Mouse (Mus musculus) frontal cortex, adult 2 months (tissue): Measurements from ENCODE around the gene Yeats4. TPM values are rescaled to one million over a fixed set of nuclear protein-coding genes. Genes with fewer than 3 reads are reported as not detected.
"Not testable (repeated sequence)": the region's sequence is repeated elsewhere in the genome, so short reads cannot be mapped to it uniquely, and the experiment has no call there.

Experiments used
- DNase-seq, 2 experiments: peaks; one replicate each; pipeline ENCODE4 v3.0.0; 2022; ENCODE audit warnings: low spot score in 1 of 2; ENCODE audit errors: extremely low spot score in 1 of 2
- polyA plus RNA-seq: library from polyadenylated mRNA; depleted of rRNA; stranded (reverse); fragments of >200 nt; gene quantifications from 2 replicates; pipeline ENCODE4 v1.2.3, GENCODE M21; 2012; rRNA removed

Gene Yeats4
- polyA plus RNA-seq, result 55.9 and 57.8 TPM in 2 replicates

DNA sequence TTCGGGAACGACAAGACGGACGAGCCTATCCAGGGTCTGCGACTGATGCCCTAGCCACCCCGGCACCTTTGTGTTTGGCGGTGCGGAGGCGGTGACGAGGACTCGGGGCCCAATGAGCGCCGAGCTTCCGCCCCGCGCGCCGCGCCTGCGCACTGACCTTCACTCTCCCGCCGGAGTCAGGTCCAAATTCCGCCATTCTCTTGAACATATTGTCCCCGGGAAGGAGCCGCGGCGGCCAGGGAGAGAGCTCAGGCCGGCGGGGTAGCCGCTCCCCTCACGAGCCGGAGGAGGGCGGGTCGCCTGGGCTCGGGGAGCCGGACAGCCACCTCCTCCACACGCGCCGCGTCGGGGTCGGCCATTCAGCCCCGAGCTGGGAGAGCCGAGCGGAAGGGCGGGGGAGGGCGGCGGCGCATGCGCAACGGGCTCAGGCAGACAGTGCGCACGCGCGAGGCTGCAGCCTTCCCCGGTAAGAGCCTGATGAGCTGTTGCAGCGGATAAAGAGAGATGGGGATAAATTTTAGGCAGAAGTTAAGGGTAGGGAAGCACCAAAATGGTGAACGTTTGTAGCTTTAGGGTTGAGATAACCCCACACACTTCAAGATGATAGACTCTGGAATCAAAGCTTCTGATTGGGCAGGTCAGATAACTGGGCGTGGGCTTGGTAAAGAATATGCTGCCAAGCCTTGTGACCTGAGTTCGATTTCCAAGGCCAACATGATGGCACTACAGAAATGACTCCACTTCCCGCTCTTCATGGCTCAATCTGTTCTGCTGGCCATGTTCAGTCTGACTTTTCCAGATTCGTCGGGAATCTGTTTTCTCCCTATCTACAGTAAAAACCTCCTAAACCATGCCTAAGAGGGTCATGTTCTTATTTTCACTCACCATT lies at the start of gene Yeats4:
Yeats4 (minus strand) TSS at position 406 of the 889 bp plus-strand sequence.
- peak; percentile 88 to 94 for DNase-seq

DNA sequence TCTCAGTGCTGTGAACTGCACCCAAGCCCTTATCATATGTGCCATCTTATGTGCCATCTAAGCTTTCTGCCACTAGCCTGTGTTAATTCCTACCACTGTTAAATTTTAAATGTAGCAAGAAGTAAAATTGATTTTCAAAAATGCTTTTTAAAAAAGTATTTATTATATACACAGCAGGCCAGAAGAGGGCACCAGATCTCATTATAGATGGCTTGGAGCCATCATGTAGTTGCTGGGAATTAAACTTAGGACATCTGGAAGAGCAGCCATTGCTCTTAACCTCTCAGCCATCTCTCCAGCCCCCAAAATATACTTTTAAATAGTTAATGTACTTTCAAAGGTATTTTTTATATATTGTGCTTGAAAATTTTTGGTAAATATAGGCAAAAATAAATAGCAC lies 47.7 kb upstream of the Yeats4 start:
- DNase-seq, result no peak

DNA sequence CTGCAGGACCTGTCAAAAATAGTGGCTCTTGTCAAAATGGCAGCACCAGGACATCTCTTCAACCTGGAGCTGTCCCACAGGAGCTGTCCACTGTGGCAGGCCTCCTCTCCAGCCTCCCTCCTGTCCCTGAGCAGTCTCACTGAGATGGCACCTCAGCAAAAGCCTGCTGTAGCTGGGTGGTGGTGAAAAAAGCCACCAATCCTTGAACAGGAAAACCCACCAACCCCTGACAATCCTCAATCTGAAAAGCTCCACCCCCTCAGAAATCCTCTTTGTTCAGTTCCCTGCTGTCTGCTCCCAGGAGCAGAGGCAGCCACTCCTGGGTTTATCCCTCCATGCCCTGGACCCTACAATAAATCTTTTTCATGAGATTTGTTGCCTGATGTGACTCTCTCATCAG lies 35.6 kb upstream of the Yeats4 start:
- no peak for DNase-seq

DNA sequence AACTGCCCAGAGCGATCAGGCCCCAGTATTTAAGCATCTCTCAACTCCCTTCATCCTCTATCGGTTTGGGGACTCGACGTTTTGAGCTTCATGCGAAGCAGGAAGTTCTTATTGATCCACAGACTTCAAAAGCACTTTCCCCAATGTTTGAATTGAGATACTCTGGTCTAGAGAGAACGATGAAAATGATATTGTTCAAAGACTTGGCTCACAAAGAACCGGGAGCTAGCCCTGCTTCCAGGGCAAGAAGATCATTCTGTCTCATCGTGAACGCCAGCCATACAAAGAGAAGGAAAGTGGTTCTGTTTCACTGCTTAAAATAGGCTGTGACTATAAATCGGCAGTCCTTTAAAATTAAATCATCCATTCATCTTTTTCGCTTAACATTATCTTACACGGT lies 14.3 kb upstream of the Yeats4 start, which contains the start of gene 9530003J23Rik:
9530003J23Rik (minus strand) TSS at position 101 of the 400 bp plus-strand sequence.
- DNase-seq, result no peak

DNA sequence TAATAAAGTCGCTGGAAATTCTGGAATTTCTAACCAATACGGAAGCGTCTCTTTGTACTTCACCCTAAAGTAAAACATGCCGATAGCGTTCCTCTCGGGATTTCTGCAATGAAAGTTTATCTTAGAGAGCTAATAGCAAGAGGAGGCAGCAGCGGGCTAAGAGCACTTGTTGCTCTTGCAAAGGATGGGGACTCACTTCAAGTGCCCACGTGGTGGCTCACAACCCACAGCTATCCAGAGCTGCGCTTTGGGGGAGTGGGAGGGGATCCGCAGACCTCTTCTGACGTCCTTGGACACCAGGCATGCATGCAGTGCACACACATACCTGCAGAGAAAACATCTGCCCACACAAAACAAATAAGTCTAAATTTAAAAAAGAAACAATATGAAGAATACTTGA lies 11.6 kb upstream of the Yeats4 start:
- DNase-seq, result no peak

DNA sequence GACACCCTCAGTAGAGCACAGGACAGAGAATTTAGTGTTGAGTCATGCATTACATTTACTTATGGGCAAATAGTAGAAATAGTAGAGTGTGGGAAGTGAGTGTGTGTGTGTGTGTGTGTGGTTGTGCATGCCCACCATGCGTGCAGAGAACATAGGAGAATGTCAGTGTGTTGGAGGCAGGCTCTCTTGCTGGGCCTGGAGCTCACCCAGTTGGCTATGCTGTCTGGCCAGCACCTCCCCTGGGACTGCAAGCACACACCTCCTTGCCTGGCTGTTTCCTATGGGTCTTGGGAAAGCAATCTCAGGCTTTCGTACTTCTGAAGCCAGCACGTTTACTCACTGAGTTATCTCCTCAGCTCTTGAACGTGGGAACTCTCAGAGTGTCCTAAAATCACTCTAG lies 10.5 kb upstream of the Yeats4 start:
- no peak for DNase-seq

DNA sequence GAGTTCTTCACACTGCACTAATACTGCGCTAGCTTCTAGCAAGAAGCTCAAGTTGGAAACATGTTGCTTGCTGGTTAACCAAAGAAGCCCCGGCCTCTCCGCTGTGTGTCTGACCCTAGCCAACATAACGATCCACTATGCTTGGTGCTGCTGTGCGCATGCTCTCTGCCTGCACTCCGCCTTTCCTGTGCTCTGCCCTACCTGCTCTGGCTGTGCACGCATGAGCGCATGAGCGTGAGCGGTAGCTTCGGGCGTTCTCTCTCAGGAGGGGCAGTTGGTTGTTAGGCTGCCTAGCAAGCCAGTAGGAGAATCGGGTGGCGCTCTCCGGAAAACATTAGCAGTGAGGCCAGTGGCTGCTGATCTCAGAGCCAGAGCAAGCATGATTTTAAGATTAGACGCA lies 5.5 kb upstream of the Yeats4 start:
- no peak for DNase-seq

DNA sequence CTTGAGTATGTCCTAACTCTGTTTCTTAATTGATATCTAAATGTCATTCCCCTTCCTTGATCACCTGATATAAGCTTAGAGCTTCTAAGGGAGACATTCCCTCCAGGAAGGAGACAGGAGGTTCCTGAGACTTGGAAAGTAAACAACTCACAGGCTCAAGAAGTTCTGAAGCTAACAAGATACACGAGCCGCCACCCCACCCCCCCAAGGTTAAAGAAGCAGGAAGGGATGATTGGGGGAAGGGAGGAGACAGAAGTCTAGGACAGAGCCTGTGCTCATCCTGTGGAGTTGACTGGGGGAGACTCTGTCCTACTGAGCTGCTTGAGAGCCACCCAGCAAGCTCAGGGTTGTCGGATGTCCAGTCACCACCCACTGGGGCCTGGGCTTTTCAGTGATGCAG lies 1.7 kb upstream of the Yeats4 start:
- DNase-seq, result no peak

DNA sequence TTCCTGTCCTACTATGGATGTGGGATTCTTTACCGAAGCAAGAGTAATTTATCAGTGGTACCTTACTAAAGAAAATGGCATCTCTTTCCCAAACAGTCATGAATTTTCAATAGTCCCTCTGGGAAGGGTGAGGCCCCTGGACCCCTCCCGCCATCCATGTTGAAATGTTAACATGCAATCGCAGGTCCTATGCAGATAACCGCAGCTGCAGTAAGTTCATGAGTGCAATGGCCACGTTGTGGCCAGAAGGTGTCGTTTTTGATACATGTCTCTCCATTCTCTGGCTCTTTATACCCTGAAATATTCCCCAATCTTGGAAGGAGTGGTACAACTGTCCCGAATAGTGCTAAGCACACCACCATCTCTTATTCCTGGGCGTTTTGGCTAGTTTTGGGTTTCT lies 787 bp upstream of the Yeats4 start:
- DNase-seq, result no peak

DNA sequence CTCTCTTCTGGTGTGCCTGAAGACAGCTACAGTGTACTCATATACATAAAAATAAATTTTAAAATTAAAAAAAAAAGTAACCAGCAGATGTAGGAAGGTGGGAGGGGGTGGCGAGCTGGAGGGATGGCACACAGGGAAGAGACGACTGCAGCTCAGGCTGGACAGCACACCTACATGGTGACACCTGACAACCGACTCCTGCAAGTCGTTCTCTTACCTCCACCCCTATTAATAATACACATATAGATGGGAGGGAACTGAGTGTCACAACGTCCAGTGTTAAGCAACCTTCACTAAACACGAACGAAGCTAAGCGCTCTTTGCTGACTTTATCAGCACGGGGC lies 577 bp downstream of the Yeats4 start:
- DNase-seq, result no peak

DNA sequence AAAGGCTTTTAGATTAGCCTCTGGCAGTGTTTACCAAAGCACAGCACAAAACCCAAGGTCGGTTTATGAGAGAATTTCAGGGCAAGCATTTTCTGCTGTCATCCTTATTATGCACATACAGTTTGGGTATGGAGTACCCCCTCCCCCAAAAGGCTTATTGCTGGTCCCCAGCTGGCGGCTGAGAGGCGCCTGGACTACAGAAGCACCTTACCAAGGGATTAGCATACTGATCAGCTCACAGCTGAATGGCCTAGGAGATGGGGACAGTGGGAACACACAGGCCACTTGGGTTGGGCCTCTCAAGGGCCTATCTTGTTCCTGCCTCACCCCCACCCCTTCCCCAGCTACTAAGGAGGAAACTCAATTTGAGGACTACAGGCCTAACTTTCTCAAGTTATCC lies 1.5 kb downstream of the Yeats4 start:
- DNase-seq, result no peak

DNA sequence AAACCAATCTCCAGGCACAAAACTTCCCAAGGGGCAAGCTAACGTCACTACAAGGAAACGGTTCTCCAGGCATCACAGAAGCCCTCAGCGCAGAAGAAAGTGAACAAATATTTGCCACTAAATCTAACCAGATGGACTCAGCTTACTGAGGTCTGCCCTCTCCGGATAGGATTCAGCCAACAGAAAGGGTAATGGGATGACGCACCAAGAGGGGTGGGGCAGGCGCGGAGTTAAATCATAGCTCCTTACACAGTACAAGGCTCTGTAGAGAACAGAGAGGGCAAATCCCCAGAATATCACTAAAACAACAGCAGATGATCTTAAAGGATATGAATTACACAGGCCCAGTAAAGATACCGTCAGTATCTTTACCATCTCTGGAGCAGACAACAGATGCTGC lies 6.0 kb downstream of the Yeats4 start:
- DNase-seq, result no peak

DNA sequence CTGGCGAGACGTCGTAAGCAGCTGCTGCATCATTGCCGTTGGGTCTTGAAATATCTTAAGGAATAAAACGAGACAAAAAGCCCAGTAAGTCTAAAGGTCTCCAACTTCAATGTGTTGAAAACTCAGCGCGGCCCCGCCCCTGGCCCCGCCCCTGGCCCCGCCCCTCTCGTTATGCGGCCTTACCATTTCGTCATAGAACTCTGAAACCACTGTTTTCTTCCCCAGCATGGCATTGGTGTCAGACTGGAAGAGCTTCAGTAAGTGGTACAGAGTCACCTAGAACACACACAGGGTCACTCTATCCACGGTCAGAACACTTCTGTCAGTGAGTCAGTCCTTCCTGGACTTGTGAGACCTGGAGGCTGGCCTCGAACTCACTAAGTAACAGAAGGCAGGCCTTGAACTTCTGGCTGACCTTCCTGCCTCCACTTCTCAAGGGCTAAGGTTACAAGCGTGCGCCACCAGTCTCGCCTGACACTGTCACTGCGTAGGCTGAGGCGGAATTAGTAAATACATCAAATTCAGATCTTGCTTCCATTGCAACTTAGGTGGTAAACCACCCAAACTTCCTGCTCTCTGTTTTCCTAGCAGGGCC lies 7.0 kb downstream of the Yeats4 start:
- no peak for DNase-seq

DNA sequence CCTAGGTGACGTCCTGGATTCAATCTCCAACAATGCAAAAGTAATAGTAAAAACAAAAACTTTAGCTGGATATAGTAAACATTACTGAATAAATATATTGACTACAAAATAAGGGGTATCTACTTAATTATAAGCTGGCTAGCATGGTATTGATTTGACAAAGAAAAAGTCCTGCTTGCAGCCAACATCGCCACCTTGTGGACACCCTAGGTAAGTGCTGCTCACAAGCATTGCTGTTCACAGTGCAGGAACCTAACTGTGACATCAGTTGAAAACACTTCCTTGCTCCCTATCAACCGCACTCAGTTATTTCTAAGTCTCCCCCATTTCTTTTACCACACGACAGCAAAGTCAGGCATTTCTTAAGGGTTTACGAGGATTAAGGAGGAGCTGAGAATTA lies 7.5 kb downstream of the Yeats4 start:
- DNase-seq, result peak in 1 of 2 experiments; percentile 52

DNA sequence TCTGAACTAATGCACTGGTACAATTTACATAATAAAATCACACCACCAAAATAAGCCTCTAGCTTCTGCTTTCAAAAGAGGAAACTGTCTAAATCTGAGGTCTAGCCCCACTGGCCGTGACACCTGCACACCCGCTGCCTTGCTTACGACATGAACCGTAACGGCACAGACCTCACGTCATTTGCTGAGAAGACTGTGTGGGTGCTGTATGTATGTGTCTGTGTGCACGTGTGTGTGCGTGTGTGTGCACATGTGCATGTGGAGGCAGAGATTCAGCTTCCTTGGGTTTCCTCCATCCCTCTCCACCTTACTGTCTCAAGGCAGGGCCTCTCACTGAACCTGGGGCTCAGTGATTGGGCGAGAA lies 8.2 kb downstream of the Yeats4 start:
- no peak for DNase-seq

DNA sequence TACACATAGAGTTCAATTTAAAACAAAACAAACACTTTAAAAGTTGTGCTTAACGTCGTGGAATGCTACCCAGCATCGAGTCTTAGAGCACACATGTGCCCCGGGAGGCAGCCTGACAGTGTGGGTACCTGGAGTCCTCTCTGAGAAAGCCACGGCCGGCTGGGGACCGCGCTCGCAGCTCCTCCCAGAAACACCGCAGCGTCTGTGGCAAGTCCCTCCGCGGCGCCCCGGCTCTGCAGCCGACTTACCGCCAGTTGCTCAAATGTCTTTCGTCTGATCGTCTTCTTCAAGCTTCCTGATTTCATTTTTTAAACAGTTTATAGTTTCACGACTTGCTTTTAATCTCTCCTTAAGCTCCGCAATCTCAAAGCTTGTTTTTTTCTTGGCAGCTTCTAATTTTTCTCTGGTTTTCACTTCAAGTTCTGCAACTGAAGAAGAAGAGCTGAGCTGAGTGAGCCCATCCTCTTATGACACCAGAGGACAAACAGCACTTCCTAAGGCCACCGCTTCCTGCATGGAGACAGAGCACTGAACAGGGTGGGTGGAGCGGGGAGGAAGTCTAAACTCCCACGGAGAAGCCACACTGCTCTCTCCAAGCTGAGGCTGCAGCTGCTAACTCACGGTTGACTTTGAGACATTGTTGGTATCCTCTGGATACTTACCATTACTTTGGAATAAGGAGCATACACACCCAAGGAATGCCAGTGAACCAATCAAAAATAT lies 8.7 kb downstream of the Yeats4 start:
- no peak for DNase-seq

DNA sequence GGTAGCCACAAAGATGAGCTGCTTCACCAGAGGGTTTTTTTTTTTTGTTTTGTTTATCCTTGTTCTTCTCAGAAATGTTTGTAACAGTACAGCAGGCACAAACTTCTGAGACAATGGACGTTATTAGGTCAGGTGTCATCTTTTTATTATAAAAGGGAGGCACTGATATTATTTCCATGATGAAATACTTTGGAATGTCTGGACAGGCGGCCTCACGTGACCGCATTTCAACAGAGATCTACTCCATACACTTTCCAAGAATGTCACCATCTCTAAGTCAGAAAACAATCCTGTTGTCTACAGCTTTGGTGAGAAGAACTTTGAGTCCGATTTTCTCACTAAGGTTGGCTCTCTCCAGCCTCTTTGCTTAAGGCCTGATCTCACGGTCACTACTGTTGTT lies 13.3 kb downstream of the Yeats4 start:
- no peak for DNase-seq

DNA sequence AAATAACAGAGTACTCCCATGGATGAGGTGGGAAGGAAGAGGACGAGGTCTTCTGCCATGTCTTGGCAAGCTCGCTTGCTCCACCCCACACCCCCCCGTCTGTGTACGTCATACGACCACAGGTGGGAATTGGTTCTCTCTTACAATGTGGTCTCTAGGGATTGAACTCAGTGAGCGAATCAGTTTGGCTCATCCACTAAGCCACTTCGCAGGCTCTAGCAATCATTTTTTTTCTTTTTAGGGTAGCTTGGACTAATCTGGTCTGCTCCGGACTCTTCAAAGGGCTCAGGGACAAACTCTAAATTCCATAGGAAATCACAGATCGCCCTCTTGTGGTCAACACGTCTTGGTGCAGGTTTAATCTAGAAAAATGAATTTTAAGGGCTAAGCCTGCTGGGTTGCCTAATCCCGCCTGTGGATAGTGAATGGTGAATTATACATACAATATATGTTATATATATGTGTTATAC lies 14.8 kb downstream of the Yeats4 start:
- peak in 1 of 2 experiments; percentile 69 for DNase-seq

DNA sequence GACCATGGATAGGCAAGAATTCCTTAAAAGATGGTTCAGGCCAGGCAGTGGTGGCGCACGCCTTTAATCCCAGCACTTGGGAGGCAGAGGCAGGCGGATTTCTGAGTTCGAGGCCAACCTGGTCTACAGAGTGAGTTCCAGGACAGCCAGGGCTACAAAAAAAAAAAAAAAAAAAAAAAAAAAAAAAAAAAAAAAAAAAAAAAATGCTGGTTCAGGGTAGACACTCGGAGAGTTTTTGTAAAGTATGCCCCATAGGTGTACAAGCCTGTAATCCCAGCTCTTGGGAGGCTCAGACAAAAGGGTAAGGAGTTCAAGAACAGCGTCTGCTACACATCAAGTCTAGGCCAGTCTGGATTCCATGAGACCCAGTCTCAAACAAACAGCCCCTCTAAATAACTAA lies 15.5 kb downstream of the Yeats4 start:
- not testable (repeated sequence) for DNase-seq

DNA sequence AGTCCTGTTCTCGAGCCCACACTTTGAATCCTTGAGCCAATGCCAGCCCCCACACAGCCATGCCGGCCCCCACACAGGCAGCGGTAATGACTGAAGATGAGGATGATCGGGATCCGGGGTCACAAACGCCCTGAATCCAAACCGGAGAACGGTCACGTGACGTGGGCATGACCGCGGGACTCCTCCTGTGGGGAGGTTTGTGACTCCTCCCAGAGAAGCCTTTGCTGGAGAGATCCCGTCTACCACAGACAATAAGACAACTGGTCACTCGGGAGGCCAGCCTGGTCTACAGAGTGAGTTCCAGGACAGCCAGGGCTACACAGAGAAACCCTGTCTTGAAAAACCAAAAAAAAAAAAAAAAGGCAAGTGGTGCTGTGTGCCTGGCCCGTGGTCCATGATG lies 16.1 kb downstream of the Yeats4 start:
- DNase-seq, result no peak

DNA sequence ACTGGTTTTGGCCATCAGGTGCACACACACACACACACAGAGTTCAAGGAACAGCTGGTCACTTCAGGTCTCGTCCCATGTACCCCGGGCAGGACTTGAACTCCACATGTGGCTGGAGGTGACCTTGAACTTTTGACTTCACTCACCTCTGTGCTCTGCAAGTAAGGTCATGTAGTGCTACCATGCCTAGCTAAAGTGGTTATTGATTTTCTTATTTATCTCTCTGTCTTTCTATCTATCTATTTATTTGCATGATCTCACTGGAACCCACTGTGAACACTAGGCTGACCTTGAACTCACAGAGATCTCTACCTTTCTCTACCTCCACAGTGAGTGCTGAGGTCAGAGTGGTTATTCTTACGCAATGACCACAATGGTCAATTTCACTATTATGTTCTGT lies 18.2 kb downstream of the Yeats4 start:
- no peak for DNase-seq
